Mouse (Mus musculus) gastrocnemius, adult 8-10 months (tissue): ENCODE measurements around the gene 6430531B16Rik. TPM values are rescaled to one million over a fixed set of nuclear protein-coding genes. Genes with fewer than 3 reads are reported as not detected.

Experiments
- DNase-seq, 2 experiments: peaks; one replicate each; pipeline ENCODE4 v3.0.0; 2022; ENCODE audit warnings: low spot score in 2 of 2
- microRNA-seq: library from miRNA; unstranded; fragments of <30 nt; microRNA quantifications from one replicate; pipeline ENCODE4 v1.2.0, GENCODE M21; 2022
- total RNA-seq, 4 experiments: library from RNA; stranded (reverse); gene quantifications; 2 replicates each; pipeline ENCODE4 v1.2.4; 2022

6430531B16Rik gene
- total RNA-seq, 4 experiments from 2014 or later: not detected

DNA sequence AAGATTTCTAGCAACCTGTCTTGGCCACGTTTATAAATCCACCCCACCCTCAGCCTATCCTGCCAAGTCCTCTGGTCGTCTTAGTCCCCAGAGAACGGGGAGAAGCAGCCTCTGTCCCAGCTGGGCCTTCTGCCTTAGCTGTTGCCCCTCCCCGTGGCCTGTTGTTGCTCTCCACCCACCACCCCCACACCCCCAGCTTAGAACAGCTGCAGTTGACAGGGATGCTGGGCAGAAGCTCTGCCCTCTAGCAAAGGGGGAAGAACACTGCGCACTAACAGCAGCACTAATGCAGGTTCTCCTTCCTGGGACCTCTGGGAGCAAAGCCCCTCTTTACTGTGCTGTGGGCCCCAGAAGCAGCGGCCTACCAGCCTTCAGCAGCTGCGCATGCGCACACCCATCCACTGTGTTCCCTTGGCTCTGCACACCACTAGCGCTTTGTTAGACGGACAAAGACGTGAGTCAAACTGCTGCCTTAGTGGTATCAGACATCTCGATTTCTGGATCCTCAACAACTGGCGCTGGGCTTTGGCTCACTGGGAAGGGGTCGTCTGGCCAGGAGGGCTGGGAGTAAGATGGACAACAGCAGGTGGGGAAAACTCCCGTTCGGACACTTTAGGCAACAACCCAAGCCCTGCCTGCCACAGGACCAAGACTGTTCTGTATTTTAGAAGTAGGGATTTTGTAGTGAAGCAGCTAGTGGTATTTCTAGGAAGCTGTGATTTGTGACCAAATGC, 37.9 kb downstream of the 6430531B16Rik start:
- DNase-seq: no peak

- no peak for DNase-seq
These were observed 40.7 kb downstream of the 6430531B16Rik start for GRCm38 (mm10) chr7:139937810-139938209.

DNA sequence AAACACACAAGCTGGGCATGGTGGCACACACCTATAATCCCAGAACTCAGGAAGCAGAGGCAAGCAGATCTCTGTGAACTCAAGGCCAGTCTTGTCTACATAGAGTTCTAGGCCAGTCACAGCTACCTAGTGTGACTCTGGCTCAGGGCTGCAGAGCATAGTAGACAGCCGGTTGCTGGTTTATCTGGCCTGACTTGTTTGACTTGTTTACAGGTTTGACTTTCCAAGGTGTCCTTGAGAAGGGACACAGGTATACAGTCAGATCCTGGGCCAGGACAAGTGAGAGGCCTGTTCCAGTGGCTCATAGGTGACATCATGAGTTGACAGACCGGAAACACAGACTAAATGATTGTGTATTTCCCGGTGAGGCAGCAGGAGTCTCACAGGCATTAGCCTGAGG, 41.4 kb downstream of the 6430531B16Rik start:
- no peak for DNase-seq

GRCm38 (mm10) chr7:139936705-139937104, 41.9 kb downstream of the 6430531B16Rik start:
- no peak for DNase-seq

GRCm38 (mm10) chr7:139930732-139931131, 47.8 kb downstream of the 6430531B16Rik start:
- no peak for DNase-seq

Small RNAs within 50 kb of the gene (microRNA-seq; reads per million reads assigned to microRNA genes)
- gene Mir202 (not detected), gene Mir7062 (not detected), gene mmu-mir-7686 (not detected)

Other genes with a start within 250 kb of the 6430531B16Rik start
- not detected for gene Adgra1, start 144.6 kb downstream of the 6430531B16Rik start, total RNA-seq
- gene Kndc1, start 84.1 kb downstream of the 6430531B16Rik start, total RNA-seq: under 1 TPM in 1 of 4 experiments, not detected in 3; 0.07 TPM
- not detected for gene Utf1, start 35.0 kb downstream of the 6430531B16Rik start, total RNA-seq
- under 1 TPM in 3 of 4 experiments, not detected in 1; 0.22 to 0.54 (median 0.39) TPM for gene Adam8, start 13.8 kb upstream of the 6430531B16Rik start, total RNA-seq
- gene Zfp511, start 57.6 kb upstream of the 6430531B16Rik start, total RNA-seq: 10 to 100 TPM in 1 of 4 experiments, 1 to 10 TPM in 3; 6.1 to 11.2 (median 8.4) TPM
- gene Tubgcp2, start 57.9 kb upstream of the 6430531B16Rik start, total RNA-seq: 10 to 100 TPM; 19.9 to 22.3 (median 20.9) TPM
- gene Msx3, start 70.3 kb upstream of the 6430531B16Rik start, total RNA-seq: not detected
- gene Caly, start 103.8 kb upstream of the 6430531B16Rik start, total RNA-seq: under 1 TPM; 0.29 to 0.78 (median 0.47) TPM
- not detected for gene Prap1, start 114.6 kb upstream of the 6430531B16Rik start, total RNA-seq
- gene Fuom, start 123.7 kb upstream of the 6430531B16Rik start, total RNA-seq: 10 to 100 TPM; 28.9 to 41.2 (median 36.3) TPM
- gene Paox, start 137.0 kb upstream of the 6430531B16Rik start, total RNA-seq: 1 to 10 TPM; 1.5 to 4.3 (median 4.1) TPM
- gene Echs1, start 137.7 kb upstream of the 6430531B16Rik start, total RNA-seq: 100 to 1,000 TPM; 113 to 159 (median 136) TPM
- 10 to 100 TPM; 24.2 to 28.0 (median 25.1) TPM for gene Mtg1, start 158.8 kb upstream of the 6430531B16Rik start, total RNA-seq
- gene Sprn, start 176.1 kb upstream of the 6430531B16Rik start, total RNA-seq: under 1 TPM; 0.07 to 0.22 (median 0.16) TPM
- gene Olfr522, start 186.0 kb upstream of the 6430531B16Rik start, total RNA-seq: not detected
- not detected for gene Olfr523, start 194.5 kb upstream of the 6430531B16Rik start, total RNA-seq
- gene Olfr524, start 227.2 kb upstream of the 6430531B16Rik start, total RNA-seq: not detected
- gene Cd163l1, start 239.5 kb upstream of the 6430531B16Rik start, total RNA-seq: not detected